Mouse (Mus musculus) ES-Bruce4 (cell line): ENCODE measurements at regions not wholly inside any gene's neighbourhood (a gene's known extent, or its start where the extent isn't known, plus 50 kb on each side); places are given as distances from the start of the nearest gene placed in this dataset.

ENCODE experiments used
- H3K27ac ChIP-seq: 2 replicates; pipeline ENCODE4 v1.5.1; 2012; ENCODE audit warnings: low read length, inconsistent platforms; ENCODE audit not compliant: insufficient read depth
- H3K27me3 ChIP-seq: 2 replicates; pipeline ENCODE4 v1.6.1; 2012; ENCODE audit warnings: mild to moderate bottlenecking, low read length, inconsistent platforms; ENCODE audit not compliant: control insufficient read depth, poor library complexity, insufficient read depth, severe bottlenecking
- H3K36me3 ChIP-seq: 2 replicates; pipeline ENCODE4 v1.6.1; 2012; ENCODE audit warnings: inconsistent platforms, mild to moderate bottlenecking, low read length, moderate library complexity; ENCODE audit not compliant: control insufficient read depth, poor library complexity, insufficient read depth, severe bottlenecking
- H3K4me1 ChIP-seq: one replicate; pipeline ENCODE4 v1.8.1; 2011; ENCODE audit warnings: low read length; ENCODE audit not compliant: control insufficient read depth, insufficient read depth
- H3K4me3 ChIP-seq: 2 replicates; pipeline ENCODE4 v1.5.1; 2011; ENCODE audit warnings: low read depth, mild to moderate bottlenecking, low read length
- H3K9ac ChIP-seq: 2 replicates; pipeline ENCODE4 v1.6.1; 2012; ENCODE audit warnings: low read depth, mild to moderate bottlenecking, inconsistent platforms; ENCODE audit not compliant: poor library complexity, severe bottlenecking
- H3K9me3 ChIP-seq: replicated peaks from 2 replicates; pipeline ENCODE4 v1.6.1; 2012; ENCODE audit warnings: mild to moderate bottlenecking, low read length, inconsistent platforms; ENCODE audit not compliant: control insufficient read depth, poor library complexity, insufficient read depth, severe bottlenecking
- CTCF ChIP-seq: IDR thresholded peaks from one replicate; pipeline ENCODE4 v1.8.1; 2011; ENCODE audit warnings: low read depth, low read length
- EP300 ChIP-seq: IDR thresholded peaks from 2 replicates; pipeline ENCODE4 v1.6.1; 2011; ENCODE audit warnings: low read depth, low read length; ENCODE audit not compliant: insufficient read depth
- POLR2A ChIP-seq: IDR thresholded peaks from one replicate; pipeline ENCODE4 v1.8.1; 2011; ENCODE audit warnings: low read length; ENCODE audit not compliant: insufficient read depth

DNA sequence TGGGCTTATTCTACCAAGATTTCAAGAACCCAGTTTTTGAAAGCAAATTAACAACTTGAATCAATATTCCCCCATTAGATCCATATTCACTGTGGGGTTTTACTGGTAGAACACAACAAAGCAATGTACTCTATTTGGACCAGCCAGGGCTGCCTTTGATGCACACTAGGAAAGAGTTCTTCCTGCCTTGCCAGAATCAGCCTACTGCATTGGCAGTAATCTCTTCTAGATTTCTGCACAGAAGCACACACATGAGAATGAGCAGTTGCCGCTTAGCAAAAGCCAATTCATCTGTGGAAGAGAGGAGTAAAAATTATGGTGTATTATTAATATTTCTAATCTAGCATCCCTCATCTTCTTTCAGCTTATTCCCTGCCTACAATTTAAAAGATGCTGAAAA lies 692.4 kb downstream of the 5730522E02Rik start:
- Histone ChIP-seq H3K9me3 (no peaks in the 10 kb centered on the region), H3K4me3 (no peak overlapping the region), H3K27me3 (no peaks in the 10 kb centered on the region), H3K36me3 (no peaks in the 10 kb centered on the region), H3K27ac (no peak overlapping the region), H3K9ac (no peak overlapping the region), H3K4me1 (no peaks in the 10 kb centered on the region)
- no peak for TF ChIP-seq EP300
- no peak for TF ChIP-seq CTCF
- TF ChIP-seq POLR2A: no peak

DNA sequence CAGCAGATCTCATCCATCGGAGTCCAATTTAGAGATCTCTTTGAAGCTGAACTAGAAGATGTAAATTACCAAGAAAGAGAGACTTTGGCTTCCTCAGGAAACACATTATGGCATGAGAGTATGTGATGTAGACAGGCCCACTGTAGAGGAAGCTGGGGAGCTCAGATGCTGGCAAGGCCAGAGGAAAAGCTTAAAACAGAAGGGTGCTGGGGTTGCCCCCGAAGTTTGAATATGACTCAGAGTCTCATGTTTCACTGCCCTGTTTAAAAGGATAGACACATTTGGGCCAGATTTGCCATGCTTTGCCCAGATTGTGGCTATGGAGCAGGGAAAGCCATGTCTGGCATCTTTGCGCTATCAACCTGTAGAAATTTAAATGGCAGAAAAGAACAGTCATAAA lies 705.1 kb downstream of the 5730522E02Rik start:
- Histone ChIP-seq H3K9ac (no peak overlapping the region), H3K27me3 (no peaks in the 10 kb centered on the region; the same call in 1 of the 2 replicates), H3K9me3 (no peaks in the 10 kb centered on the region), H3K4me3 (no peak overlapping the region), H3K27ac (no peak overlapping the region), H3K4me1 (no peaks in the 10 kb centered on the region), H3K36me3 (no peaks in the 10 kb centered on the region)
- TF ChIP-seq POLR2A: no peak
- TF ChIP-seq EP300: no peak
- no peak for TF ChIP-seq CTCF

DNA sequence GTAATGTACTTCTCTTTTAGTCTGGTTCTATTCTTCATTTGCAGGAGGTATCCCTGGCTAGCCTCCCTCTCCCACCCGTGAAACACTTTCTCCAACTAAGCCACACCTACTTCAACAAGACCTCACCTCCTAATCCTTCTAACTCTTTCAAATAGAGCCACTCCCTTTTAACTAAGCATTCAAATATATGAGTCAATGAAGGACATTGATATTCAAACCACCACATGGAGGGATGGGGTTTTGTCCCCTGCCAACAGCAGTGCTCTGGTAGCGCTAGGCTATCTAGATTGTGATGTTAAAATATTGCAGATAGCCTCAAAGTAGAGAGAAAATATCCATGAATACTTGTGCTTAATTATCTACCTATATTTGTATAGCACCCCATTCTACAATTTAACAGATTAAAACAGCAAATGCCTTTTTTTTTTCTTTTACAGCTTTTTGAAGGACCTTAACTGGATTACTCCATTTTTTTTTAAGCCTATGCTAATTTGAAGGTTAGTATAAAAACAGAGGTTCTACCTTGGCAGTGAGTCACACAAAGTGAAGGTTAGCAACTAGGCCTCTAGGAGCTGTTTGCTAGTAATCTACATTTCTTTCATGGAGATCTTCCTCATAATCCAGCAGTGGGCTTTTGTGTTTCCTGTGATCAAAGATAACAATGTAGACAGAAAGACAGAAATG lies 736.7 kb downstream of the 5730522E02Rik start:
- H3K4me3 ChIP-seq: no peak overlapping the region
- H3K36me3 ChIP-seq: no peaks in the 10 kb centered on the region
- no peaks in the 10 kb centered on the region for H3K9me3 ChIP-seq
- H3K9ac ChIP-seq: no peak overlapping the region
- no peaks in the 10 kb centered on the region for H3K27me3 ChIP-seq
- TF ChIP-seq POLR2A (no peak), CTCF (no peak), EP300 (no peak)
- H3K4me1 ChIP-seq: no peaks in the 10 kb centered on the region
- H3K27ac ChIP-seq: no peak overlapping the region

DNA sequence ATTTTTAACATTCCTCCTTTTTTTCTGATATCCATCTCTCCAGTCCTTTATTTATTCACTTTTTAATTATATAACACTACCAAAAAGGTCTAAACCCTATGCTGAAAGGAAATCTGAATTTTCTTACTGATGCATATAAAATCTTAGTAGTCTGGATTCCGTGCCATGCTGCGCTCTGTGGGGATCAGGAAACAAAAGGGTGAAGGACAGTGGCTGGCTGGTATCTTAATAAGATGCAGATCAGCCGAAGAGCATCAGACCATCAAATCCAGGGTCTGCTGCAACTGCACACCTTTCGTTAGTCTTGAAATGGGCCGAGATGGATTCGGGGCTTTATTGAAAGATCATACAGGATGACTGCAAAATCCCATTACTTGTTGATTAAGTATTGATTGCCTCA lies 740.7 kb downstream of the 5730522E02Rik start:
- Histone ChIP-seq H3K9ac (no peak overlapping the region), H3K27me3 (no peaks in the 10 kb centered on the region), H3K4me3 (no peak overlapping the region), H3K9me3 (no peaks in the 10 kb centered on the region), H3K4me1 (no peaks in the 10 kb centered on the region), H3K36me3 (no peaks in the 10 kb centered on the region), H3K27ac (no peak overlapping the region)
- no peak for TF ChIP-seq CTCF
- no peak for TF ChIP-seq POLR2A
- TF ChIP-seq EP300: no peak

DNA sequence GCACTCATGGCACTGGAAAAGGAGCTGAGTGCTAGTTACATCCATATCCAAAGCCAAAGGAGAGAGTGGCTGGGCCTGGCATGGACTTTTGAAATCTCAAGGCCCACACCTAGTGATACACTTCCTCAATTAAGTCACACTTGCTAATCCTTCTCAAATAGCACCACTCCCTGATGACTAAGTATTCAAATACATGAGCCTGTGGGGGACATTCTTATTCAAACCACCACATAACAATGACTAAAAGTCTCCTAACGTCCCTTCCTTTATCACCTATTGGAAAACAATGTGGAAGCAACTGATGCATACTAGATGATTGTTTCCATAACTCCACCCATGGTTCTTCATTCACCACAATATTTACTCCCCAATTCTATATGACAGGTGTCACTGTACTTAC lies 773.4 kb downstream of the 5730522E02Rik start:
- H3K4me3 ChIP-seq: no peak overlapping the region

DNA sequence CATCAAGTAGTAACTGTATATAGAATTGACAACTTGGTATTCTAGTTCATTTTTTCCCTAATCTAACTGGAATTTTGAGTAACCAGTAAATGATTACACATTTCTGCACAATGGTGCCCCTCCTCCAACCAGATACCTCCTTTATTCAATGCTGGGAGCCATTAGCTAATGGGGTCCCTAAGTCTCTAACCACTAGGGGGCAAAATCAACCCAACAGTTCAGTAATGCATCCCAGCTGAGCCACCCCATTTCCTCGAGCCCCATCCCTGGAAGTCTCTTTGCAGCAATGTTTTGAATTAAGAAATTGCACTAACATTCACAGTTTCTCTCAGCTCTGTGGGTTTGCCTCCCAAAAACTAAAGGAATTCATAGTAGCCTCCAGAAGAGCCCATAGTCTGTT lies 774.9 kb downstream of the 5730522E02Rik start:
- Histone ChIP-seq H3K27ac (no peak overlapping the region), H3K27me3 (no peaks in the 10 kb centered on the region; the same call in 1 of the 2 replicates), H3K9me3 (no peaks in the 10 kb centered on the region), H3K4me1 (no peaks in the 10 kb centered on the region), H3K4me3 (no peak overlapping the region), H3K9ac (no peak overlapping the region), H3K36me3 (no peaks in the 10 kb centered on the region)
- TF ChIP-seq CTCF (no peak), EP300 (no peak), POLR2A (no peak)

More for the DNA sequence above, 773.4 kb downstream of the 5730522E02Rik start:
- Histone ChIP-seq H3K27ac (no peak overlapping the region), H3K36me3 (no peaks in the 10 kb centered on the region), H3K9ac (no peak overlapping the region), H3K4me1 (no peaks in the 10 kb centered on the region), H3K27me3 (no peaks in the 10 kb centered on the region; the same call in 1 of the 2 replicates), H3K9me3 (no peaks in the 10 kb centered on the region)
- TF ChIP-seq POLR2A (no peak), CTCF (no peak), EP300 (no peak)
